Mouse (Mus musculus) C2C12 (cell line): ENCODE measurements around the gene Klf6. TPM values are rescaled to one million over a fixed set of nuclear protein-coding genes. Genes with fewer than 3 reads are reported as not detected.
A peak's percentile ranks its signal among the peaks of the same experiment; 100 is the strongest.

Experiments
- H3K27me3 ChIP-seq: one replicate; pipeline ENCODE4 v1.6.1; 2011; ENCODE audit not compliant: control insufficient read depth, insufficient read depth, insufficient read length
- H3K36me3 ChIP-seq: one replicate; pipeline ENCODE4 v1.6.1; 2011; ENCODE audit not compliant: control insufficient read depth, insufficient read depth
- H3K4me3 ChIP-seq: one replicate; pipeline ENCODE4 v1.5.1; 2011; ENCODE audit warnings: mild to moderate bottlenecking, control low read depth; ENCODE audit not compliant: poor library complexity, insufficient read depth, severe bottlenecking
- H3K79me2 ChIP-seq: one replicate; pipeline ENCODE4 v1.6.1; 2011; ENCODE audit not compliant: control insufficient read depth, insufficient read depth
- H3K79me3 ChIP-seq: one replicate; pipeline ENCODE4 v1.6.1; 2011; ENCODE audit warnings: low read depth, control low read depth
- H3ac ChIP-seq: one replicate; pipeline ENCODE3; 2011; ENCODE audit warnings: low read depth; ENCODE audit not compliant: control insufficient read depth, insufficient read length
- CEBPB ChIP-seq: IDR thresholded peaks from one replicate; pipeline ENCODE4 v1.6.1; 2011; ENCODE audit warnings: low read depth, mild to moderate bottlenecking, control low read depth, moderate library complexity
- CTCF ChIP-seq: IDR thresholded peaks from one replicate; pipeline ENCODE4 v1.5.1; 2011; ENCODE audit not compliant: control insufficient read depth, insufficient read depth, insufficient read length
- FOSL1 ChIP-seq: IDR thresholded peaks from one replicate; pipeline ENCODE4 v1.8.0; 2011; ENCODE audit warnings: mild to moderate bottlenecking, low read length; ENCODE audit not compliant: poor library complexity, insufficient read depth, severe bottlenecking
- MAX ChIP-seq: IDR thresholded peaks from one replicate; pipeline ENCODE4 v1.6.1; 2011; ENCODE audit warnings: mild to moderate bottlenecking, control low read depth
- MYOD1 ChIP-seq: IDR thresholded peaks from one replicate; pipeline ENCODE4 v1.6.1; 2011; ENCODE audit warnings: low read depth; ENCODE audit not compliant: control insufficient read depth, insufficient read length
- MYOG ChIP-seq: IDR thresholded peaks from one replicate; pipeline ENCODE4 v1.6.1; 2011; ENCODE audit not compliant: control insufficient read depth, insufficient read length; ENCODE audit errors: extremely low read depth
- USF1 ChIP-seq: IDR thresholded peaks from one replicate; pipeline ENCODE4 v1.6.1; 2011; ENCODE audit warnings: low read depth, mild to moderate bottlenecking, control low read depth, moderate library complexity
- polyA plus RNA-seq: library from polyadenylated mRNA; unstranded; fragments of >200 nt; fragmentation: generic; extraction: Trizol; gene quantifications from one replicate; pipeline ENCODE4 v1.2.1, GENCODE M21; 2012; ENCODE audit warnings: missing spikeins

Klf6 gene
- polyA plus RNA-seq, 1 experiment = 21.8 TPM

- H3K27me3 ChIP-seq = no peaks in the 10 kb centered on the region
- no peak overlapping the region for H3K4me3 ChIP-seq
- TF ChIP-seq MYOG (no peak), CEBPB (peak; percentile 48), CTCF (no peak), USF1 (no peak), MYOD1 (peak; percentile 18), FOSL1 (no peak), MAX (no peak)
- no peak overlapping the region for H3ac ChIP-seq
- peaks cover 64% of the 10 kb centered on the region for H3K36me3 ChIP-seq
- peaks cover 84% of the 10 kb centered on the region for H3K79me2 ChIP-seq
- H3K79me3 ChIP-seq = peaks cover 67% of the 10 kb centered on the region
Observed at GRCm38 (mm10) chr13:5866091-5866490, 4.8 kb downstream of the Klf6 start.

GRCm38 (mm10) chr13:5866532-5866931, 5.2 kb downstream of the Klf6 start:
- Histone ChIP-seq H3K27me3 (no peaks in the 10 kb centered on the region), H3K79me2 (peaks cover 82% of the 10 kb centered on the region), H3K79me3 (peaks cover 66% of the 10 kb centered on the region), H3K36me3 (peaks cover 64% of the 10 kb centered on the region), H3ac (no peak overlapping the region), H3K4me3 (no peak overlapping the region)
- TF ChIP-seq MYOD1 = no peak
- no peak for TF ChIP-seq CTCF
- no peak for TF ChIP-seq CEBPB
- TF ChIP-seq MAX = no peak
- no peak for TF ChIP-seq MYOG
- TF ChIP-seq FOSL1 = no peak
- no peak for TF ChIP-seq USF1

- Histone ChIP-seq H3K36me3 (peaks cover 59% of the 10 kb centered on the region), H3K79me3 (peaks cover 47% of the 10 kb centered on the region), H3ac (no peak overlapping the region), H3K4me3 (no peak overlapping the region), H3K27me3 (no peaks in the 10 kb centered on the region), H3K79me2 (peaks cover 63% of the 10 kb centered on the region)
- no peak for TF ChIP-seq MYOG
- TF ChIP-seq CTCF = no peak
- TF ChIP-seq MAX = no peak
- no peak for TF ChIP-seq USF1
- no peak for TF ChIP-seq CEBPB
- TF ChIP-seq FOSL1 = no peak
- TF ChIP-seq MYOD1 = no peak
Observed at GRCm38 (mm10) chr13:5868376-5868775, 7.1 kb downstream of the Klf6 start.

GRCm38 (mm10) chr13:5869433-5869832, 8.2 kb downstream of the Klf6 start:
- H3K4me3 ChIP-seq = no peak overlapping the region
- H3ac ChIP-seq = no peak overlapping the region
- peaks cover 53% of the 10 kb centered on the region for H3K79me2 ChIP-seq
- peaks cover 57% of the 10 kb centered on the region for H3K36me3 ChIP-seq
- H3K79me3 ChIP-seq = peaks cover 37% of the 10 kb centered on the region
- TF ChIP-seq USF1 = no peak
- TF ChIP-seq MYOG = no peak
- peak; percentile 16 for TF ChIP-seq MYOD1
- no peaks in the 10 kb centered on the region for H3K27me3 ChIP-seq

- no peak for TF ChIP-seq MYOD1
- TF ChIP-seq CEBPB = no peak
- no peak for TF ChIP-seq FOSL1
- TF ChIP-seq MAX = no peak
- no peak for TF ChIP-seq MYOG
- TF ChIP-seq CTCF = no peak
- TF ChIP-seq USF1 = no peak
- Histone ChIP-seq H3K79me2 (peaks cover 49% of the 10 kb centered on the region), H3K36me3 (peaks cover 52% of the 10 kb centered on the region), H3K79me3 (peaks cover 33% of the 10 kb centered on the region), H3K27me3 (no peaks in the 10 kb centered on the region), H3ac (no peak overlapping the region), H3K4me3 (no peak overlapping the region)
Observed at GRCm38 (mm10) chr13:5869842-5870241, 8.6 kb downstream of the Klf6 start.
